Mouse (Mus musculus) activated CD4-positive, CD25-positive, alpha-beta regulatory T cell, adult 4 months (primary cell): Measurements from ENCODE around the gene Serpinb1a. TPM values are rescaled to one million over a fixed set of nuclear protein-coding genes. Genes with fewer than 3 reads are reported as not detected.

Experiments used
- ATAC-seq: one replicate; pipeline ENCODE4 v1.8.0; 2017
- polyA plus RNA-seq, 2 experiments: library from polyadenylated mRNA; unstranded; fragments of 100-300 nt; shearing (Covaris generic); gene quantifications; one replicate each; pipeline ENCODE4 v1.2.1; 2017

Gene Serpinb1a
- polyA plus RNA-seq, 2 experiments from 2014 or later = 20.2 to 24.3 TPM

DNA sequence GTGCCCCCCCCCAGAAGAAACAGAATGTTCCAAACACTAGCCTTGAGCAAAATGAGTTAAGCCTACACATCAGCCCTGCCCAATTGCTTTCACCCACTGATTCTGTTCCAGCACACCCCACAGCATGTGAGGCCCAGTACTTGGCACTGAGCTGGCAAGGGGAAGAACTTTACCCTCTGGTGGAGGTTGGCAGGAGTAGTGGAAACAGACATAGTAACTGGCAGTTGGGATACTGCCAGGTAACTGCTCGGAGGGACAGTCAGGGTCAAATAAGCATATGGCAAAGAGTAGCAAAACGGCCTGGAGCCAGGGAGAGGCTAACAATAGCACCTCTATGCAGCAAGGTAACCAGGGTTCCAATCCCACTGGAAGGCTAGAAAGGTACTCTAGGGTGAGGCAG, 56.4 kb downstream of the Serpinb1a start:
- no peak for ATAC-seq

Other genes with a start within 250 kb of the Serpinb1a start
- not detected for gene Mylk4, start 67.2 kb downstream of the Serpinb1a start, polyA plus RNA-seq
- gene Wrnip1, start 49.1 kb downstream of the Serpinb1a start, polyA plus RNA-seq = 1 to 10 TPM; 6.6 to 7.3 TPM
- gene D930007J09Rik, start 48.3 kb downstream of the Serpinb1a start, polyA plus RNA-seq = not detected
- not detected for gene Serpinb1c, start 47.0 kb upstream of the Serpinb1a start, polyA plus RNA-seq
- 10 to 100 TPM; 35.6 to 41.4 TPM for gene Serpinb6b, start 114.0 kb upstream of the Serpinb1a start, polyA plus RNA-seq
- gene Serpinb9, start 152.1 kb upstream of the Serpinb1a start, polyA plus RNA-seq = 10 to 100 TPM; 17.0 to 20.8 TPM
- under 1 TPM in 1 of 2 experiments, not detected in 1; 0.15 TPM for gene Serpinb9b, start 176.2 kb upstream of the Serpinb1a start, polyA plus RNA-seq
- gene Serpinb1b, start 227.4 kb upstream of the Serpinb1a start, polyA plus RNA-seq = not detected